Mouse (Mus musculus) left cerebral cortex, adult 2 months (tissue): ENCODE data around the gene Vmn1r4. TPM values are rescaled to one million over a fixed set of nuclear protein-coding genes. Genes with fewer than 3 reads are reported as not detected.

Source experiments
- DNase-seq, 2 experiments: peaks; one replicate each; pipeline ENCODE4 v3.0.0; 2021 to 2022; ENCODE audit warnings: low spot score in 2 of 2, mixed read lengths in 1 of 2; ENCODE audit errors: extremely low spot score in 1 of 2
- H3K27ac ChIP-seq: fragments of 200-600 bp; 2 replicates; pipeline ENCODE4 v1.8.1; 2022
- H3K4me3 ChIP-seq: fragments of 200-600 bp; 2 replicates; pipeline ENCODE4 v1.8.1; 2022
- CTCF ChIP-seq: fragments of 200-600 bp; IDR thresholded peaks from 2 replicates; pipeline ENCODE4 v1.8.1; 2022; ENCODE audit warnings: antibody characterized with exemption, mild to moderate bottlenecking, moderate library complexity
- intact Hi-C: fragments of 180-260 bp; cut with DNase I; formaldehyde crosslinking; loops from one replicate; pipeline ENCODE4 v1.15.1; 2025
- long read RNA-seq, 2 experiments: library from polyadenylated mRNA; stranded (forward); transcript quantifications; one replicate each; pipeline ENCODE4 v2.0.0; 2021; ENCODE audit warnings: borderline mapping rate in 2 of 2
- total RNA-seq, 2 experiments: library from RNA; stranded (reverse); gene quantifications; 2 replicates each; pipeline ENCODE4 v1.2.3; 2021

Gene Vmn1r4
- under 1 TPM; 0.16 to 0.27 TPM for total RNA-seq
- long read RNA-seq, experiment 1: 0 reads
- long read RNA-seq, experiment 2: 0 reads

DNA sequence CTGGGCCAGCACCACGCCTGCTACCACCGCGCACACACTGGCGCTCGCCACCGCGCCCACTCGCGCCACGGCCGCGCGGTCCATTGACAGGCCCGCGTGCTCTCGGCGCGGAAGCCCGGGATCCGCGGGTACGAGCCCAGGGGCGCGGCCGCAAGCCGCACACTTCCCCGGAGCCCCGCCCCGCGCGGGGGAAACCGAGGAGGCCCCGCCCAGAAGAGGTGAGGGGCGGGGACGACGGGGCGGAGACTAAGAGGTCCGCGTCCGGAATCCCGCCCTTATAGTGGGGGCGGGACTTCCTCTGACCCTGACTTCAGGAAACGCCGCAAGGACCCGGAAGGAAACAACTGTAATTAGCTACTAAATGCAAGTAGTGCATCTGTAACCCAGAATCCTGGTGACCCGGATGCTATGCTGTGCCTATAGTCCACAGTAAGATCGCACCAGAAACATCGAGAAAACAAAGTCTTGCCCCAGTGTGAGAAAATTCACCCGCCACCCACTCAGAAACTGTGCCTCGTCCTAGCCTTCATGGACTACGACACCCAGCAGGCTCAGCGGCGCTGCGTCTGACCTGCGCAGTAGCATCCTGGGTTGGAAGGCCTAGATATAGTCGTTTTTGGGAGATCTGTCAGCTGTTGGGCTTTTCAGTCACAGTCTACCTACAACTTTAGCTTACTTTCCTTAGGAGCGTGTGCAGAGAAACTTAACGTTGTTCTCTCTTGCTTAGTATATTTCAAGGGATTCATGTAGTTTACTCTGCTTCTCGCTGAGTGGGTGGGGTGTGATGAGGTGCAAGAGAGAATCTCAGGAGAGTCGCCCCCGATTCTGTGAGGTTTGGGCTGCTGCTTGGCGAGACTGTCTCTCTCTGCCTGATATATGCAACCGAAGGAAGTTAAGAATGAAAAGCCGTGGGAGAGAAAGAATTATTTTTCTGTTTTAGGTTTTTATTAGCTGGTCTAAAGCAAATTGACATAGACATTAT, at the start of gene Vmn1r4, which contains the start of gene Nt5c3:
Vmn1r4 (plus strand) TSS at position 290 of the 982 bp plus-strand sequence.
Nt5c3 (minus strand) TSS at position 207 of the 982 bp plus-strand sequence.
- DNase-seq: peak; percentile 92 to 95
- Histone ChIP-seq H3K27ac (peak within 1 kb of the TSS; percentile 98), H3K4me3 (peak within 1 kb of the TSS; percentile 97)
- TF ChIP-seq CTCF: no peak
- intact Hi-C loops: loop anchor here (2.0 to 10.0 kb wide), 5 partner anchors 127 to 781 kb away; partner anchors contain the start of genes Kbtbd2, Lancl2 and Ppm1k

GRCm38 (mm10) chr6:56876870-56877269, 46.9 kb upstream of the Vmn1r4 start:
- Histone ChIP-seq H3K27ac (0 out of 2 replicates have a peak overlapping the region, but pooled peaks have one; percentile 24), H3K4me3 (no peak overlapping the region)
- intact Hi-C loops: no loop called here
- DNase-seq: peak in 1 of 2 experiments; percentile 21
- TF ChIP-seq CTCF: no peak

DNA sequence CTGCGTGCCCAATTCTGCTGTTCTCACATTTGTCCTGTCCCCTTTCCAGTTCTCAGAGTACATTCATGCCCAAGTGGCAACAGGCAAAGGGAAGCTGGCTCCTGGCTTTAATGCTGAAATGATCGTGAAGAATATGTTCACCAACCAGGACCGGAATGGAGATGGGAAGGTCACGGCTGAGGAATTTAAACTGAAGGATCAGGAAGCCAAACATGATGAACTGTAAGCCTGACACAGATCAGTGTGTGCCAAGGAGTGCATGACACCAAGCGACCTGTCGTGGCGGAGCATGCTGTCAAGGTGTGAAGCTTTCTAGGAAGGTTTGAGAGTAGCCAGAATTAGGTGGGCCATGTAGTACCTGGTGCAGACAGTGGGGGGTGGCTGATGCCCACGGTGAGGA, 45.8 kb upstream of the Vmn1r4 start:
- no peak overlapping the region for H3K27ac ChIP-seq
- TF ChIP-seq CTCF: no peak
- intact Hi-C loops: no loop called here
- no peak for DNase-seq
- H3K4me3 ChIP-seq: no peak overlapping the region

GRCm38 (mm10) chr6:56879352-56879955, 44.4 kb upstream of the Vmn1r4 start:
- intact Hi-C loops: no loop called here
- no peak for DNase-seq

GRCm38 (mm10) chr6:56888561-56888960, 35.3 kb upstream of the Vmn1r4 start:
- no peak overlapping the region for H3K4me3 ChIP-seq
- no peak for DNase-seq
- no peak overlapping the region for H3K27ac ChIP-seq
- TF ChIP-seq CTCF: no peak
- intact Hi-C loops: loop anchor here (10.0 kb wide), 1 partner anchor 164 kb away; no protein-coding TSS in a partner anchor

More at GRCm38 (mm10) chr6:56879352-56879955, 44.4 kb upstream of the Vmn1r4 start:
- Histone ChIP-seq H3K4me3 (no peak overlapping the region), H3K27ac (no peak overlapping the region)
- no peak for TF ChIP-seq CTCF

DNA sequence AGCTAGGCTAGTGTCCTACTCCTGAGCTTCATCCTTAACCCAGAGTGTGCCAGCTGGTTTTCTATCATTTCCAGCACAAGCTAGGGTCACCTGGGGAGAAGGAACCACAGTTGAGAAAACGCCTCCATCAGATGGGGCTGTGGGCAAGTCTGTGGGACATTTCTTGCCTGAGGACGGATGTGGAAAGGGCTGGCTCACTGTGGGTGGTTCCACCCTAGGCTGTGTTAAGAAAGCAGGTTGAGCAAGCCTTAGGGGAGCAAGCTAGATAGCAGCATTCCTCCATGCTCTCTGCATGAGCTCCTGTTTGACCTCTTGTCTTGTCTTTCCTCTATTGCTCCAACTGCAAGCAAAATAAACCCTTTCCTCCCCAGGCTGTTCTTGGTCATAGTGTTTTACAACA, 33.1 kb upstream of the Vmn1r4 start:
- TF ChIP-seq CTCF: no peak
- DNase-seq: no peak
- intact Hi-C loops: no loop called here
- Histone ChIP-seq H3K4me3 (no peak overlapping the region), H3K27ac (no peak overlapping the region)

- Histone ChIP-seq H3K4me3 (no peak overlapping the region), H3K27ac (no peak overlapping the region)
- intact Hi-C loops: no loop called here
- no peak for TF ChIP-seq CTCF
- no peak for DNase-seq
Observed at GRCm38 (mm10) chr6:56899601-56900000, 24.2 kb upstream of the Vmn1r4 start.

DNA sequence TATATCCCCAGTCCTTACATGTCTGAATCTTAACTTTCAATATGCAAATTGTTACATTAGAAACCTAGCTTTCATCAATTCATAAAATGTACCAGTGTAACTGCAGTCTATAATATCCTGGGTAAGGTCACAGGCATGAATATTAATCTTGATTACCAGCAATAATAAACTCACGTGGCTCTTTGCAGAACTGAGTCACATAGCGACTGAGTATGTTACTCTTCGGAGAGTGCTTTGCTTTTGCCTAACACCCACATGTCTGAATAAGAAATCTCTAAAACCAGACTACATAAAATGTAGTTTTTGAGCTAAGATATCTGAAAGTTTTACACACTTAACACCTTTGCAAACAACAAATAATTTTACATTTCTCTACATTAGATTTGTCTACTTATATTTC, 22.5 kb upstream of the Vmn1r4 start:
- Histone ChIP-seq H3K27ac (peak overlapping the region; percentile 53), H3K4me3 (peak overlapping the region; percentile 42)
- TF ChIP-seq CTCF: no peak
- no peak for DNase-seq
- intact Hi-C loops: no loop called here

- Histone ChIP-seq H3K4me3 (peak overlapping the region; percentile 42), H3K27ac (peak overlapping the region; percentile 53)
- no peak for TF ChIP-seq CTCF
- DNase-seq: peak; percentile 40 to 50
- intact Hi-C loops: no loop called here
Observed at GRCm38 (mm10) chr6:56901824-56902386, 21.9 kb upstream of the Vmn1r4 start.

GRCm38 (mm10) chr6:56902606-56903520, 21.0 kb upstream of the Vmn1r4 start:
- intact Hi-C loops: no loop called here
- peak overlapping the region; percentile 53 for H3K27ac ChIP-seq
- no peak for TF ChIP-seq CTCF
- no peak for DNase-seq
- H3K4me3 ChIP-seq: no peak overlapping the region

- DNase-seq: no peak
- intact Hi-C loops: no loop called here
- Histone ChIP-seq H3K27ac (peak overlapping the region; percentile 15; the same call in 1 of the 2 replicates), H3K4me3 (no peak overlapping the region)
- TF ChIP-seq CTCF: no peak
Observed at GRCm38 (mm10) chr6:56903831-56904230, 20.0 kb upstream of the Vmn1r4 start.
